Mouse (Mus musculus): ENCODE results near the gene Spata31d1a. TPM values are rescaled to one million over a fixed set of nuclear protein-coding genes. Genes with fewer than 3 reads are reported as not detected.
"Not testable (repeated sequence)": the region's sequence is repeated elsewhere in the genome, so short reads cannot be mapped to it uniquely, and the experiment has no call there.

Gene Spata31d1a
- polyA plus RNA-seq, 1 experiment from 2014 or later, result not detected

DNA sequence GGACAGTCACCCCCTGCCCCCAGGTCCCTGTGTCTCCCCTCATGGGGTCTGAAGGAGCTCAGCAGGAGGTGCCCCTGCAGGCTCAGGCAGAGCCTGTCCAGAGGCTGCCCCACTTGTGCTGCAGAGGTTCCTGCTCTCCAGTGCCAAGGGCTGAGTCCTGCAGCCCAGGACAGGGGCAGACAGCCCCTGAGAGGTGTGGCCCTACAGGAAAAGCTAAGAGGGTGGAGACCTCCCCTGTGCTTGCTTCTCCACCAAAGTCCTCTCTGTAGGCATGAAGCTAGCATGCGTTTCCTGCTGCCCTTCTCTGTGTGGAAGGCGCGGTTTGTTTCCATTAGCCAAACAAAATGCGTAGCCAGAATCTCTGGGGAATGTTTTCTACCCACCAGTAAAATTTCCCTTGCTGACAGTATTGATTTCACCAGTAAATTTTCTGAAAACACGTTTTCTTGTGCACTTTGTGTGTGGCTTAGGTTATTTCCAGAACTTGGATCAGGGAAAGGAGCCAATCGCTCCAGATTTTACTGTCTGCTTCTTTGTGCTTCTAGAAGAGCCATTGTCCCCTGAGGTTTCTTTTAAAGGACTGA, 8.8 kb upstream of the Spata31d1a start:
- WGBS, result 33% methylated on average over 6 of the region's 6 CpGs
- H3K9me3 ChIP-seq (replicated peaks; ENCODE audit: control insufficient read depth, low read length); H3K36me3 ChIP-seq (ENCODE audit: control insufficient read depth, insufficient read depth); H3K4me1 ChIP-seq (ENCODE audit: control insufficient read depth, insufficient read depth, low read length); H3K4me3 ChIP-seq (ENCODE audit: low read length); H3K27me3 ChIP-seq (ENCODE audit: control insufficient read depth, insufficient read depth, low read length); H3K4me2 ChIP-seq (ENCODE audit: low read depth, low read length); H3K9ac ChIP-seq (ENCODE audit: low read length): not testable (repeated sequence)
- H3K27ac ChIP-seq (ENCODE audit: low read length), result peak overlapping the region; percentile 23; the same call in 1 of the 2 replicates
- peak; percentile 49 for ATAC-seq (replicated peaks; ENCODE audit: extremely low read depth, insufficient read depth, low FRiP score)

GRCm38 (mm10) chr13:59713710-59714109, 3.6 kb upstream of the Spata31d1a start:
- Histone ChIP-seq H3K4me2 (ENCODE audit: low read depth, low read length) (no peak overlapping the region), H3K27ac (ENCODE audit: low read length) (no peak overlapping the region), H3K9ac (ENCODE audit: low read length) (no peak overlapping the region), H3K9me3 (replicated peaks; ENCODE audit: control insufficient read depth, low read length) (no peaks in the 10 kb centered on the region), H3K4me3 (ENCODE audit: low read length) (no peak overlapping the region), H3K27me3 (ENCODE audit: control insufficient read depth, insufficient read depth, low read length) (0 out of 2 replicates have a peak, but pooled peaks cover 3% of the 10 kb centered on the region), H3K36me3 (ENCODE audit: control insufficient read depth, insufficient read depth) (no peaks in the 10 kb centered on the region), H3K4me1 (ENCODE audit: control insufficient read depth, insufficient read depth, low read length) (no peaks in the 10 kb centered on the region)
- 35% methylated on average over 3 of the region's 3 CpGs for WGBS
- no peak for ATAC-seq (replicated peaks; ENCODE audit: extremely low read depth, insufficient read depth, low FRiP score)

GRCm38 (mm10) chr13:59711984-59712383, 1.9 kb upstream of the Spata31d1a start, which contains the start of gene Spata31d1b:
TSS of gene Spata31d1b (plus strand) at chr13:59712284.
- not testable (repeated sequence) for H3K4me3 ChIP-seq (ENCODE audit: low read length); H3K9me3 ChIP-seq (replicated peaks; ENCODE audit: control insufficient read depth, low read length); H3K4me2 ChIP-seq (ENCODE audit: low read depth, low read length); H3K36me3 ChIP-seq (ENCODE audit: control insufficient read depth, insufficient read depth); H3K4me1 ChIP-seq (ENCODE audit: control insufficient read depth, insufficient read depth, low read length); H3K27me3 ChIP-seq (ENCODE audit: control insufficient read depth, insufficient read depth, low read length); H3K27ac ChIP-seq (ENCODE audit: low read length); H3K9ac ChIP-seq (ENCODE audit: low read length); ATAC-seq (replicated peaks; ENCODE audit: extremely low read depth, insufficient read depth, low FRiP score)
- WGBS, result 63% methylated on average over 3 of the region's 3 CpGs

- H3K4me3 ChIP-seq (ENCODE audit: low read length), result no peak overlapping the region
- H3K36me3 ChIP-seq (ENCODE audit: control insufficient read depth, insufficient read depth), result no peaks in the 10 kb centered on the region
- H3K4me1 ChIP-seq (ENCODE audit: control insufficient read depth, insufficient read depth, low read length), result no peaks in the 10 kb centered on the region
- no peaks in the 10 kb centered on the region for H3K9me3 ChIP-seq (replicated peaks; ENCODE audit: control insufficient read depth, low read length)
- 0 out of 2 replicates have a peak, but pooled peaks cover 3% of the 10 kb centered on the region for H3K27me3 ChIP-seq (ENCODE audit: control insufficient read depth, insufficient read depth, low read length)
- H3K9ac ChIP-seq (ENCODE audit: low read length), result no peak overlapping the region
- no peak overlapping the region for H3K4me2 ChIP-seq (ENCODE audit: low read depth, low read length)
- peak; percentile 69 for ATAC-seq (replicated peaks; ENCODE audit: extremely low read depth, insufficient read depth, low FRiP score)
- 18% methylated on average over 12 of the region's 12 CpGs for WGBS
- H3K27ac ChIP-seq (ENCODE audit: low read length), result no peak overlapping the region
Measured at GRCm38 (mm10) chr13:59704562-59704961, 5.6 kb downstream of the Spata31d1a start.

- Histone ChIP-seq H3K27me3 (ENCODE audit: control insufficient read depth, insufficient read depth, low read length) (0 out of 2 replicates have a peak, but pooled peaks cover 3% of the 10 kb centered on the region), H3K9ac (ENCODE audit: low read length) (no peak overlapping the region), H3K36me3 (ENCODE audit: control insufficient read depth, insufficient read depth) (no peaks in the 10 kb centered on the region), H3K4me1 (ENCODE audit: control insufficient read depth, insufficient read depth, low read length) (no peaks in the 10 kb centered on the region), H3K27ac (ENCODE audit: low read length) (no peak overlapping the region), H3K9me3 (replicated peaks; ENCODE audit: control insufficient read depth, low read length) (no peaks in the 10 kb centered on the region), H3K4me3 (ENCODE audit: low read length) (no peak overlapping the region), H3K4me2 (ENCODE audit: low read depth, low read length) (no peak overlapping the region)
- ATAC-seq (replicated peaks; ENCODE audit: extremely low read depth, insufficient read depth, low FRiP score), result no peak
- WGBS, result 71% methylated on average over 12 of the region's 12 CpGs
Measured at GRCm38 (mm10) chr13:59703514-59703913, 6.6 kb downstream of the Spata31d1a start.

DNA sequence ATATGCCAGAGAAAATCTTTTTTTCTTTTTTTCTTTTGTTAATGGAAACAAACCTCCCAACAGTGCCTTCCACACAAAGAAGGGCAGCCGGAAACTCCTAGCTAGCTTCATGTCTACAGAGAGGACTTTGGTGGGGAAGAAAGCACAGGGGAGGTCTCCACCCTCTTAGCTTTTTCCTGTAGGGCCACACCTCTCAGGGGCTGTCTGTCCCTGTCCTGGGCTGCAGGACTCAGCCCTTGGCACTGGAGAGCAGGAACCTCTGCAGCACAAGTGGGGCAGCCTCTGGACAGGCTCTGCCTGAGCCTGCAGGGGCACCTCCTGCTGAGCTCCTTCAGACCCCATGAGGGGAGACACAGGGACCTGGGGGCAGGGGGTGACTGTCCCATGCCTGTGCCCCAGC, 10.0 kb downstream of the Spata31d1a start:
- H3K4me1 ChIP-seq (ENCODE audit: control insufficient read depth, insufficient read depth, low read length); H3K27me3 ChIP-seq (ENCODE audit: control insufficient read depth, insufficient read depth, low read length); H3K27ac ChIP-seq (ENCODE audit: low read length); H3K9me3 ChIP-seq (replicated peaks; ENCODE audit: control insufficient read depth, low read length); H3K4me2 ChIP-seq (ENCODE audit: low read depth, low read length); ATAC-seq (replicated peaks; ENCODE audit: extremely low read depth, insufficient read depth, low FRiP score); H3K9ac ChIP-seq (ENCODE audit: low read length); H3K4me3 ChIP-seq (ENCODE audit: low read length); H3K36me3 ChIP-seq (ENCODE audit: control insufficient read depth, insufficient read depth): not testable (repeated sequence)
- WGBS, result 64% methylated on average over 1 of the region's 1 CpGs

- WGBS, result 88% methylated on average over 8 of the region's 8 CpGs
- ATAC-seq (replicated peaks; ENCODE audit: extremely low read depth, insufficient read depth, low FRiP score), result no peak
- H3K4me1 ChIP-seq (ENCODE audit: control insufficient read depth, insufficient read depth, low read length), result no peaks in the 10 kb centered on the region
- H3K4me2 ChIP-seq (ENCODE audit: low read depth, low read length), result no peak overlapping the region
- 0 out of 2 replicates have a peak, but pooled peaks cover 3% of the 10 kb centered on the region for H3K27me3 ChIP-seq (ENCODE audit: control insufficient read depth, insufficient read depth, low read length)
- no peaks in the 10 kb centered on the region for H3K9me3 ChIP-seq (replicated peaks; ENCODE audit: control insufficient read depth, low read length)
- H3K36me3 ChIP-seq (ENCODE audit: control insufficient read depth, insufficient read depth), result no peaks in the 10 kb centered on the region
- H3K27ac ChIP-seq (ENCODE audit: low read length), result no peak overlapping the region
- no peak overlapping the region for H3K4me3 ChIP-seq (ENCODE audit: low read length)
- H3K9ac ChIP-seq (ENCODE audit: low read length), result no peak overlapping the region
Measured at GRCm38 (mm10) chr13:59699131-59699530, 11.0 kb downstream of the Spata31d1a start.

GRCm38 (mm10) chr13:59695781-59696180, 14.3 kb downstream of the Spata31d1a start:
- no peaks in the 10 kb centered on the region for H3K4me1 ChIP-seq (ENCODE audit: control insufficient read depth, insufficient read depth, low read length)
- H3K36me3 ChIP-seq (ENCODE audit: control insufficient read depth, insufficient read depth), result no peaks in the 10 kb centered on the region
- no peak overlapping the region for H3K4me2 ChIP-seq (ENCODE audit: low read depth, low read length)
- H3K27ac ChIP-seq (ENCODE audit: low read length), result no peak overlapping the region
- H3K9ac ChIP-seq (ENCODE audit: low read length), result no peak overlapping the region
- 76% methylated on average over 7 of the region's 7 CpGs for WGBS
- no peaks in the 10 kb centered on the region for H3K9me3 ChIP-seq (replicated peaks; ENCODE audit: control insufficient read depth, low read length)
- no peak for ATAC-seq (replicated peaks; ENCODE audit: extremely low read depth, insufficient read depth, low FRiP score)
- H3K4me3 ChIP-seq (ENCODE audit: low read length), result no peak overlapping the region
- H3K27me3 ChIP-seq (ENCODE audit: control insufficient read depth, insufficient read depth, low read length), result no peaks in the 10 kb centered on the region

- ATAC-seq (replicated peaks; ENCODE audit: extremely low read depth, insufficient read depth, low FRiP score), result no peak
- Histone ChIP-seq H3K4me2 (ENCODE audit: low read depth, low read length) (no peak within 1 kb of the TSS), H3K9ac (ENCODE audit: low read length) (no peak within 1 kb of the TSS), H3K36me3 (ENCODE audit: control insufficient read depth, insufficient read depth) (no peaks in the 10 kb centered on the region), H3K4me1 (ENCODE audit: control insufficient read depth, insufficient read depth, low read length) (peaks cover 6% of the 10 kb centered on the region; the same call in 1 of the 2 replicates), H3K9me3 (replicated peaks; ENCODE audit: control insufficient read depth, low read length) (no peaks in the 10 kb centered on the region), H3K4me3 (ENCODE audit: low read length) (no peak within 1 kb of the TSS), H3K27me3 (ENCODE audit: control insufficient read depth, insufficient read depth, low read length) (no peaks in the 10 kb centered on the region), H3K27ac (ENCODE audit: low read length) (no peak within 1 kb of the TSS)
- 74% methylated on average over 3 of the region's 3 CpGs for WGBS
Measured at GRCm38 (mm10) chr13:59694008-59694407, 16.1 kb downstream of the Spata31d1a start, which contains the start of gene 4921517D22Rik. TSS of gene 4921517D22Rik (minus strand) at chr13:59694108.

Measured in heart, embryonic 16.5 days (tissue).